Mouse (Mus musculus): ENCODE data around the gene Hist1h2ap.
"Not testable (repeated sequence)": the region's sequence is repeated elsewhere in the genome, so short reads cannot be mapped to it uniquely, and the experiment has no call there.

Hist1h2ap gene

DNA sequence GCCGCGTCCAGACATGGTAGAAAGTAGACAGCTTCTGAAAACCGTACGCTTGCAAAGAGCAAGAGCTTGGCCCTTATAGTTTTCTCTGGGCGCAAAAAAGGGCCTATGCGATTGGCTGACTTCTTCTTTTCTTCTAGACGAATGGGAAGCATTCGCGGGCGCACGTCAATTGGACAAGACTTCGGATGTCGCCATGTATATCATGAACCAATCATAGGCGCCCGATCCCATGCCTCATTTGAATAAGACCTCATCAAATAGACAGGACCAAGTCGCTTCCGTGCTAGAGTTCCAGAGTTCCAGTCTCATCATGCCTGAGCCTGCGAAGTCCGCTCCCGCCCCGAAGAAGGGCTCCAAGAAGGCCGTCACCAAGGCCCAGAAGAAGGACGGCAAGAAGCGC is at the start of gene Hist1h2ap, which contains the start of gene Hist1h2br:
Gene Hist1h2ap (minus strand): TSS at position 47 of the 400 bp plus-strand sequence.
Gene Hist1h2br (plus strand): TSS at position 283 of the 400 bp plus-strand sequence.
- H3K9me3 ChIP-seq (ENCODE audit: low read length); H3K27me3 ChIP-seq (ENCODE audit: insufficient read depth, low read length); H3K36me3 ChIP-seq (ENCODE audit: insufficient read depth, low read length); H3K4me3 ChIP-seq (replicated peaks; ENCODE audit: low read length): not testable (repeated sequence)
- H3K4me1 ChIP-seq (replicated peaks; ENCODE audit: low read depth, low read length): peaks cover 19% of the 10 kb centered on the region

DNA sequence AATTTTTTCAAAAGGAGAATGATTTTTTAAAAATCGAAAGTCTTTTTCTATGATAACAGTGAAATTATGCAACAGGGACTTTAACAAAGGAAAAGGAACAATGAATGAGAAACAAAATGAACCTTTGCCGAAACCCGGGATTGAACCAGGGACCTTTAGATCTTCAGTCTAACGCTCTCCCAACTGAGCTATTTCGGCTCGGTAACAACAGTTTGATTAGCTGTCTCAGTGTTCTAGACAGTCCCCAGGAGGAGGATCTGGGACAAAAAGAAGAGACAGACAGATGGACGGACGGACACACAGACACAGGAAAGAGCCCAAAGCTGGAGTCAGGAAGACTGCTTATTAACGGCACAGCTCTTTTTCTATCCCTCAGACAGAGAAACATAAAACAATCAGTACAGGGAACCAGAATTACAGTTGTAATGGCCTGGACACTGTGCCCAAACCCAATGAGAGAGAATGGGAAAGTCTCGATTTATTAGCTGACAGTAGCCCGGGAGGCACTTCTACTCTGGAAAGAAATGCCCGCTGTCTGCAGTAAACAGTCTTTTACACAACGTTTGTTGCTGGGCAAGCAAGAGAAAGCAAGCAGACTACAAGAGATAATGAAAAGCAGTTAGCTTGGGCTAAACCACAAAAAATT is 49.6 kb upstream of the Hist1h2ap start:
- H3K4me1 ChIP-seq (replicated peaks; ENCODE audit: low read depth, low read length): peaks cover 32% of the 10 kb centered on the region
- peak overlapping the region; percentile 86 for H3K4me3 ChIP-seq (replicated peaks; ENCODE audit: low read length)
- TF ChIP-seq NANOG (IDR thresholded peaks at IDR 0.05; ENCODE audit: borderline replicate concordance, low read length): no peak
- TF ChIP-seq POU5F1 (IDR thresholded peaks at IDR 0.05; ENCODE audit: borderline replicate concordance, low read length): no peak
- TF ChIP-seq CTCF (conservative IDR thresholded peaks at IDR 0.05; ENCODE audit: low read length): no peak
- H3K9me3 ChIP-seq (ENCODE audit: low read length): no peaks in the 10 kb centered on the region
- H3K36me3 ChIP-seq (ENCODE audit: insufficient read depth, low read length): no peaks in the 10 kb centered on the region
- no peaks in the 10 kb centered on the region for H3K27me3 ChIP-seq (ENCODE audit: insufficient read depth, low read length)

DNA sequence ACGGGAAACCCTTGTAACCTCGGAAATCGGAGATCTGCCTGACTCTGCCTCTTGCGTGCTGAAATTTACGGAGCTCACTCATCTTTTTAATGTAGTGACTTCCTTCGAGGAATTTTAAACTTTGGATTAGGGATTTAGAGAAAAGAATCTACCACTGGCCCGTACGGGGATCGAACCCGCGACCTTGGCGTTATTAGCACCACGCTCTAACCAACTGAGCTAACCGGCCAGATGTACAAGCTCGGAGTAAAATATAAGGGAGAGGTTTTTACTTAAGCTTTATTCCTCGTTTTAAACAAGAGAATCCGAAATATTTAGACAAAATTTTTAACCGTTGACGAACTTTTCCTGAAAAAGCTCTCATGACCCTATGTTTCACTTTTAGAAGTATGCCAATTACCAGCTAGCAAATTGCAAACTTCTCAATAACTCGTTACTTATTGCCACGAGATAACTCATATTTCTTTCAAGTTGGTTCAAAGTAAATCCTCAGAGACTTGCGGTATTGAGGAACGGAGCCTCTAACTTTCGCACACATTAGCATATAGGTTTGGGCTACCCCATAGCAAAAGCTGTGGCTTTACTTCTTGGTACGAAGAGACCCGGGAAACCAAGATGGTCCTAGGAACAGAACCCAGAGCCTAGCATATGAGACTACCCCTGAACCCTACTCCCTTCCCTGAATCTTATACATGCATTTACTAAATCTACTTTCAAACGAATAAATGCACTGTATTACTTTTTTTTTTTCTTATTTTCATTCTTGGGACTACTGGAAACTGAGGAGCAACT is 48.8 kb upstream of the Hist1h2ap start:
- no peaks in the 10 kb centered on the region for H3K27me3 ChIP-seq (ENCODE audit: insufficient read depth, low read length)
- H3K4me3 ChIP-seq (replicated peaks; ENCODE audit: low read length): peak overlapping the region; percentile 86
- H3K4me1 ChIP-seq (replicated peaks; ENCODE audit: low read depth, low read length): peaks cover 32% of the 10 kb centered on the region
- no peak for TF ChIP-seq POU5F1 (IDR thresholded peaks at IDR 0.05; ENCODE audit: borderline replicate concordance, low read length)
- no peak for TF ChIP-seq NANOG (IDR thresholded peaks at IDR 0.05; ENCODE audit: borderline replicate concordance, low read length)
- no peak for TF ChIP-seq CTCF (conservative IDR thresholded peaks at IDR 0.05; ENCODE audit: low read length)
- H3K36me3 ChIP-seq (ENCODE audit: insufficient read depth, low read length): no peaks in the 10 kb centered on the region
- no peaks in the 10 kb centered on the region for H3K9me3 ChIP-seq (ENCODE audit: low read length)

DNA sequence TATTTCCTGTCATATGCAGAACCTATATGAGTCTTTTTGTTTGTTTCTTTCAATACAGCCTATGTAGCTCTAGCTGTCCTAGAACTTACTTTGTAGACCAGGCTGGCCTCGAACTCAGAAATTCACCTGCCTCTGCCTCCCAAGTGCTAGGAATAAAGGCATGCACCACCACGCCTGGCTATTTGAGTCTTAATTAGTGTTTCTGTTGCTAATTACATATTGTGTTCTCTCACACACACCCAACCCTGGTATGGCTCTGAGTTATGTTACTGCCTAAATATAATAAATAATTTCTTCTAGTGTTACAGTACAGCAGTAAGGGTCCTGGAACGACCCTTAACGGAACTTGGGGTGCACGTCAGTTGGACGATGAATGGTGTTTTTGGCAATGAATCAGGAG is 47.4 kb upstream of the Hist1h2ap start:
- TF ChIP-seq CTCF (conservative IDR thresholded peaks at IDR 0.05; ENCODE audit: low read length): no peak
- TF ChIP-seq POU5F1 (IDR thresholded peaks at IDR 0.05; ENCODE audit: borderline replicate concordance, low read length): no peak
- TF ChIP-seq NANOG (IDR thresholded peaks at IDR 0.05; ENCODE audit: borderline replicate concordance, low read length): no peak
- Histone ChIP-seq H3K27me3 (ENCODE audit: insufficient read depth, low read length) (no peaks in the 10 kb centered on the region), H3K4me3 (replicated peaks; ENCODE audit: low read length) (no peak overlapping the region), H3K9me3 (ENCODE audit: low read length) (no peaks in the 10 kb centered on the region), H3K36me3 (ENCODE audit: insufficient read depth, low read length) (no peaks in the 10 kb centered on the region), H3K4me1 (replicated peaks; ENCODE audit: low read depth, low read length) (peaks cover 32% of the 10 kb centered on the region)

DNA sequence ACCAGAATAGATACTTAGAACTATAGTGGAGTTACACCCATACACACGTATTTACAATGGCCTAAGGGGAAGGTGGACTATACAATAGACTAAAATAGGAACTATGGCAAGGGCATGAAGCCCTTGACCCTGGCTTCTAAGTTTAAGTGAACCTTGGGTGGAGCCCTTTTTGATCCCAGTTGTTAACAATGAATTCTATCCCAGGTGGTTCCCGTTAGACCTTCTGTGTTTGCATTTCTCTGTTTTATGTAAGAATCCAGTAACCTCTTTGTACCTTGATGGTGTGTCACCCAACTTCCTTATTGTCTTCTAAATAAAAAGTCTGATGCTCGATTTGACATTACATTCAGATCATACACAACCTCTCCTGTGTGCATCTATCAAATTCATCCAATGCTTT is 32.2 kb upstream of the Hist1h2ap start:
- not testable (repeated sequence) for H3K36me3 ChIP-seq (ENCODE audit: insufficient read depth, low read length); H3K27me3 ChIP-seq (ENCODE audit: insufficient read depth, low read length); H3K9me3 ChIP-seq (ENCODE audit: low read length)
- peaks cover 61% of the 10 kb centered on the region for H3K4me1 ChIP-seq (replicated peaks; ENCODE audit: low read depth, low read length)
- peak overlapping the region; percentile 61 for H3K4me3 ChIP-seq (replicated peaks; ENCODE audit: low read length)
- peak; percentile 40; the same call in 1 of the 2 replicates for TF ChIP-seq NANOG (IDR thresholded peaks at IDR 0.05; ENCODE audit: borderline replicate concordance, low read length)

DNA sequence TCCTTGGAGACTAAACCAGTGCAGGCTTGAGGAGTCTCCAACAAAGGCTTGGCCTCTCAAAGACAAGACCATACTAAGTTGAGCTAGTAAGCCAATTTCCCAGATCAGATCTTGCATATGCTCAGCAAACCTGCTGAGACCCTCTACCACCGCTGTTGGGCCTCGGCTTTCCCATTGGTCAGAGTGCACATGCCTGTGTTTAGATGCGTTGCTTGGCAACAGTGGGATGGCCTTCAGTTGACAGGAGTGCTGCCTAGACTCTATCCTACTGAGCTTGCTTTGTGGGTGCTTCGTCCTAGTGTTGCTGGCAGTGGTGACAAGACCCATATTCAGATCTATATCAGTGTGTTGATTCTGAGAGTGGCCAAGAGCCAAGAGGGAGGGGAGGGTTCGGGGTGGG is 28.3 kb upstream of the Hist1h2ap start:
- no peaks in the 10 kb centered on the region for H3K36me3 ChIP-seq (ENCODE audit: insufficient read depth, low read length)
- peaks cover 87% of the 10 kb centered on the region for H3K4me1 ChIP-seq (replicated peaks; ENCODE audit: low read depth, low read length)
- TF ChIP-seq POU5F1 (IDR thresholded peaks at IDR 0.05; ENCODE audit: borderline replicate concordance, low read length) (no peak), CTCF (conservative IDR thresholded peaks at IDR 0.05; ENCODE audit: low read length) (no peak), NANOG (IDR thresholded peaks at IDR 0.05; ENCODE audit: borderline replicate concordance, low read length) (no peak)
- no peaks in the 10 kb centered on the region for H3K27me3 ChIP-seq (ENCODE audit: insufficient read depth, low read length)
- H3K9me3 ChIP-seq (ENCODE audit: low read length): no peaks in the 10 kb centered on the region
- H3K4me3 ChIP-seq (replicated peaks; ENCODE audit: low read length): no peak overlapping the region

DNA sequence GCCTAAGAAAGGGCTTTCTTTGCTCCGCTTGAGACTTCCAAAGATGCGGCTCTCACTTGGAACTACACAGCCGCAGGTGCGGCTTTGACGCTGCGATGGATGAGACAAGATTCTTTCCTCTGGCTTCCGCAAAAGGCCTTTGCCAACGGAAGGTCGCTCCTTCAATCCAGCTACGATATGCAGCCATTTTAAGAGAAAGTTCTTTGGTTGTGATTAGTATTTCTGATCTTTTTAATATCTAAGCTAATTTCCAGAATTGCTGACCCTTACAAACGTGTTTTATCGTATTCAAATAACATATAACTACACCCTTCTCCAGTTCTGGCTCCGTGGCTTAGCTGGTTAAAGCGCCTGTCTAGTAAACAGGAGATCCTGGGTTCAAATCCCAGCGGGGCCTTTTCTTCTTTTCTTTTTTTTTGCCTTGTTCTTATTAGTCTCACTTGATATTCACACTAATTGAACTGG is 22.4 kb upstream of the Hist1h2ap start:
- peak overlapping the region; percentile 89 for H3K4me3 ChIP-seq (replicated peaks; ENCODE audit: low read length)
- peaks cover 82% of the 10 kb centered on the region for H3K4me1 ChIP-seq (replicated peaks; ENCODE audit: low read depth, low read length)
- H3K27me3 ChIP-seq (ENCODE audit: insufficient read depth, low read length): no peaks in the 10 kb centered on the region
- H3K36me3 ChIP-seq (ENCODE audit: insufficient read depth, low read length): no peaks in the 10 kb centered on the region
- TF ChIP-seq POU5F1 (IDR thresholded peaks at IDR 0.05; ENCODE audit: borderline replicate concordance, low read length): no peak
- TF ChIP-seq CTCF (conservative IDR thresholded peaks at IDR 0.05; ENCODE audit: low read length): no peak
- TF ChIP-seq NANOG (IDR thresholded peaks at IDR 0.05; ENCODE audit: borderline replicate concordance, low read length): no peak
- H3K9me3 ChIP-seq (ENCODE audit: low read length): no peaks in the 10 kb centered on the region

DNA sequence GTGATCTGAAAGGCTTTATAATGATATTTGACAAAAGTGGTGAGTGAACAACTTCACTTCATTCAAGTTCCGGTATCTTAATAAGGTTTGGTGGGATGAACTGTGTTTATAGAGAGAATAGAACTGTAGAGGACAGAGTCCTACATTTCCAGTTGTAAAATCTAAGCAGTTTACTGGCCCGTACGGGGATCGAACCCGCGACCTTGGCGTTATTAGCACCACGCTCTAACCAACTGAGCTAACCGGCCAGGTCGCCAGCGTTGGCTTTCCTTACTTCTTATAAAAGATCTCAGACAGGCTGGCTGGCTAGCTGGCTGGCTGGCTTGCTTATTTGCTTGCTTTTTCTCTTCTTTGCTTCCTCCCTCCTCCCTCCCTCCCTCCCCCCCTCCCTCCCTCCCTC is 21.8 kb upstream of the Hist1h2ap start:
- Histone ChIP-seq H3K4me3 (replicated peaks; ENCODE audit: low read length) (peak overlapping the region; percentile 89), H3K9me3 (ENCODE audit: low read length) (no peaks in the 10 kb centered on the region), H3K36me3 (ENCODE audit: insufficient read depth, low read length) (no peaks in the 10 kb centered on the region), H3K27me3 (ENCODE audit: insufficient read depth, low read length) (no peaks in the 10 kb centered on the region), H3K4me1 (replicated peaks; ENCODE audit: low read depth, low read length) (peaks cover 82% of the 10 kb centered on the region)
- no peak for TF ChIP-seq CTCF (conservative IDR thresholded peaks at IDR 0.05; ENCODE audit: low read length)
- no peak for TF ChIP-seq POU5F1 (IDR thresholded peaks at IDR 0.05; ENCODE audit: borderline replicate concordance, low read length)
- no peak for TF ChIP-seq NANOG (IDR thresholded peaks at IDR 0.05; ENCODE audit: borderline replicate concordance, low read length)
